Mouse (Mus musculus) myocyte (in vitro differentiated cells): Measurements from ENCODE around the gene Chn1. TPM values are rescaled to one million over a fixed set of nuclear protein-coding genes. Genes with fewer than 3 reads are reported as not detected.

ENCODE experiments used
- H3K27me3 ChIP-seq: one replicate; pipeline ENCODE4 v1.6.1; 2011; ENCODE audit not compliant: control insufficient read depth, insufficient read depth, insufficient read length
- H3K36me3 ChIP-seq: one replicate; pipeline ENCODE4 v1.6.1; 2011; ENCODE audit not compliant: control insufficient read depth, insufficient read depth
- H3K4me2 ChIP-seq: one replicate; pipeline ENCODE4 v1.6.1; 2011; ENCODE audit warnings: low read depth, control low read depth
- H3K4me3 ChIP-seq: one replicate; pipeline ENCODE4 v1.5.1; 2011; ENCODE audit warnings: mild to moderate bottlenecking, control low read depth, moderate library complexity
- H3K79me2 ChIP-seq: one replicate; pipeline ENCODE4 v1.6.1; 2011; ENCODE audit not compliant: control insufficient read depth, insufficient read depth
- H3ac ChIP-seq: one replicate; pipeline ENCODE4 v1.6.1; 2011; ENCODE audit not compliant: control insufficient read depth, insufficient read length
- CEBPB ChIP-seq: IDR thresholded peaks from 2 replicates; pipeline ENCODE4 v1.6.1; 2011; ENCODE audit warnings: mild to moderate bottlenecking, moderate library complexity; ENCODE audit not compliant: poor library complexity, insufficient read depth, severe bottlenecking
- E2F4 ChIP-seq: IDR thresholded peaks from one replicate; pipeline ENCODE4 v1.6.1; 2011; ENCODE audit warnings: mild to moderate bottlenecking, control low read depth, moderate library complexity; ENCODE audit not compliant: insufficient read depth
- MAX ChIP-seq: IDR thresholded peaks from one replicate; pipeline ENCODE4 v1.6.1; 2011; ENCODE audit warnings: low read depth, mild to moderate bottlenecking, control low read depth
- MYOD1 ChIP-seq, 3 experiments: IDR thresholded peaks; one replicate each; pipeline ENCODE4 v1.6.1; 2011; ENCODE audit warnings: control low read depth in 2 of 3, low read depth in 2 of 3, mild to moderate bottlenecking in 2 of 3, moderate library complexity in 1 of 3; ENCODE audit not compliant: insufficient read length in 2 of 3, control insufficient read depth in 1 of 3
- MYOG ChIP-seq, 3 experiments: IDR thresholded peaks; one replicate each; pipeline ENCODE4 v1.6.1; 2011; ENCODE audit warnings: control low read depth in 2 of 3, low read depth in 2 of 3, mild to moderate bottlenecking in 2 of 3; ENCODE audit not compliant: insufficient read length in 2 of 3, control insufficient read depth in 1 of 3, insufficient read depth in 1 of 3
- POLR2A ChIP-seq: IDR thresholded peaks from one replicate; pipeline ENCODE4 v1.6.1; 2011; ENCODE audit warnings: low read depth, mild to moderate bottlenecking, control low read depth, moderate library complexity; ENCODE audit not compliant: insufficient read length
- POLR2AphosphoS2 ChIP-seq: IDR thresholded peaks from one replicate; pipeline ENCODE4 v1.6.1; 2011; ENCODE audit warnings: low read depth, control low read depth; ENCODE audit not compliant: insufficient read length
- REST ChIP-seq: IDR thresholded peaks from one replicate; pipeline ENCODE4 v1.6.1; 2011; ENCODE audit warnings: mild to moderate bottlenecking, control low read depth, moderate library complexity; ENCODE audit not compliant: insufficient read depth, insufficient read length
- SRF ChIP-seq: IDR thresholded peaks from one replicate; pipeline ENCODE4 v1.6.1; 2011; ENCODE audit warnings: low read depth; ENCODE audit not compliant: control insufficient read depth, insufficient read length
- TCF12 ChIP-seq: IDR thresholded peaks from one replicate; pipeline ENCODE4 v1.6.1; 2011; ENCODE audit warnings: mild to moderate bottlenecking, control low read depth; ENCODE audit not compliant: poor library complexity, insufficient read depth, severe bottlenecking
- TCF3 ChIP-seq: IDR thresholded peaks from one replicate; pipeline ENCODE4 v1.6.1; 2011; ENCODE audit warnings: low read depth, control low read depth; ENCODE audit not compliant: insufficient read length
- USF1 ChIP-seq: IDR thresholded peaks from one replicate; pipeline ENCODE4 v1.6.1; 2011; ENCODE audit warnings: low read depth, mild to moderate bottlenecking, control low read depth, moderate library complexity
- polyA plus RNA-seq: library from polyadenylated mRNA; unstranded; fragments of >200 nt; fragmentation: generic; extraction: Trizol; gene quantifications from one replicate; pipeline ENCODE4 v1.2.1, GENCODE M21; 2012; ENCODE audit warnings: missing spikeins

Gene Chn1
- polyA plus RNA-seq, 1 experiment, result 27.2 TPM

- Histone ChIP-seq H3ac (no peak overlapping the region), H3K4me3 (peak overlapping the region; percentile 41), H3K27me3 (no peaks in the 10 kb centered on the region), H3K36me3 (no peaks in the 10 kb centered on the region), H3K79me2 (peaks cover 34% of the 10 kb centered on the region), H3K4me2 (peak overlapping the region; percentile 89)
- no peak for TF ChIP-seq POLR2AphosphoS2
- TF ChIP-seq E2F4, result no peak
- TF ChIP-seq SRF, result no peak
- TF ChIP-seq MYOD1 (IDR thresholded peaks at IDR 0.05; ENCODE audit: control insufficient read depth in 1 of 3, insufficient read length in 2 of 3, low read depth in 2 of 3), result peak in 1 of 3 experiments; percentile 38
- TF ChIP-seq USF1, result no peak
- peak in 1 of 3 experiments; percentile 11 for TF ChIP-seq MYOG (IDR thresholded peaks at IDR 0.05; ENCODE audit: control insufficient read depth in 1 of 3, insufficient read depth in 1 of 3, insufficient read length in 2 of 3, low read depth in 2 of 3)
- TF ChIP-seq POLR2A, result no peak
- no peak for TF ChIP-seq MAX
- no peak for TF ChIP-seq REST
- TF ChIP-seq CEBPB, result no peak
- no peak for TF ChIP-seq TCF3
- no peak for TF ChIP-seq TCF12
Measured at GRCm38 (mm10) chr2:73580720-73581119, 194.4 kb downstream of the Chn1 start.

- H3ac ChIP-seq, result no peak within 1 kb of the TSS
- H3K4me3 ChIP-seq, result peak within 1 kb of the TSS; percentile 41
- no peaks in the 10 kb centered on the region for H3K27me3 ChIP-seq
- TF ChIP-seq REST (peak; percentile 28), MYOD1 (IDR thresholded peaks at IDR 0.05; ENCODE audit: control insufficient read depth in 1 of 3, insufficient read length in 2 of 3, low read depth in 2 of 3) (peak; percentile 97 to 100 (median 100)), MAX (no peak), POLR2A (peak; percentile 92), TCF3 (peak; percentile 100), POLR2AphosphoS2 (peak; percentile 88), TCF12 (peak; percentile 100), SRF (peak; percentile 37), CEBPB (peak; percentile 73; the same call in 1 of the 2 replicates), E2F4 (no peak), MYOG (IDR thresholded peaks at IDR 0.05; ENCODE audit: control insufficient read depth in 1 of 3, insufficient read depth in 1 of 3, insufficient read length in 2 of 3, low read depth in 2 of 3) (peak; percentile 100), USF1 (no peak)
- H3K36me3 ChIP-seq, result peaks cover 1% of the 10 kb centered on the region
- H3K4me2 ChIP-seq, result peak within 1 kb of the TSS; percentile 89
- H3K79me2 ChIP-seq, result peaks cover 39% of the 10 kb centered on the region
Measured at GRCm38 (mm10) chr2:73580166-73580565, 195.0 kb downstream of the Chn1 start, which contains the start of gene Chrna1. Chrna1 (minus strand) TSS chr2:73580338.

GRCm38 (mm10) chr2:73579168-73579567 lies 196.0 kb downstream of the Chn1 start:
- TF ChIP-seq TCF12 (peak; percentile 65), CEBPB (no peak), MYOD1 (IDR thresholded peaks at IDR 0.05; ENCODE audit: control insufficient read depth in 1 of 3, insufficient read length in 2 of 3, low read depth in 2 of 3) (peak in 2 of 3 experiments; percentile 78 to 85), TCF3 (no peak), E2F4 (no peak), MYOG (IDR thresholded peaks at IDR 0.05; ENCODE audit: control insufficient read depth in 1 of 3, insufficient read depth in 1 of 3, insufficient read length in 2 of 3, low read depth in 2 of 3) (peak in 2 of 3 experiments; percentile 76 to 83), POLR2AphosphoS2 (peak; percentile 57)
- Histone ChIP-seq H3K4me2 (peak overlapping the region; percentile 89), H3K79me2 (peaks cover 49% of the 10 kb centered on the region), H3K4me3 (peak overlapping the region; percentile 41), H3ac (no peak overlapping the region), H3K27me3 (no peaks in the 10 kb centered on the region), H3K36me3 (peaks cover 6% of the 10 kb centered on the region)

- H3K4me2 ChIP-seq, result peak overlapping the region; percentile 48
Measured at GRCm38 (mm10) chr2:73574418-73574817, 200.7 kb downstream of the Chn1 start.

More at GRCm38 (mm10) chr2:73574418-73574817, 200.7 kb downstream of the Chn1 start:
- Histone ChIP-seq H3K36me3 (peaks cover 26% of the 10 kb centered on the region), H3K27me3 (no peaks in the 10 kb centered on the region), H3K4me3 (no peak overlapping the region), H3ac (no peak overlapping the region), H3K79me2 (peaks cover 50% of the 10 kb centered on the region)
- TF ChIP-seq E2F4, result no peak
- peak; percentile 16 for TF ChIP-seq POLR2AphosphoS2
- no peak for TF ChIP-seq TCF12
- TF ChIP-seq USF1, result no peak
- TF ChIP-seq TCF3, result no peak
- TF ChIP-seq MYOG (IDR thresholded peaks at IDR 0.05; ENCODE audit: control insufficient read depth in 1 of 3, insufficient read depth in 1 of 3, insufficient read length in 2 of 3, low read depth in 2 of 3), result peak in 1 of 3 experiments; percentile 57
- no peak for TF ChIP-seq SRF
- peak in 2 of 3 experiments; percentile 14 to 70 for TF ChIP-seq MYOD1 (IDR thresholded peaks at IDR 0.05; ENCODE audit: control insufficient read depth in 1 of 3, insufficient read length in 2 of 3, low read depth in 2 of 3)
- no peak for TF ChIP-seq MAX
